Mouse (Mus musculus) embryo, embryonic 9.5 days (tissue): Measurements from ENCODE around the gene Ube2n.
"Not testable (repeated sequence)": the region's sequence is repeated elsewhere in the genome, so short reads cannot be mapped to it uniquely, and the experiment has no call there.

Experiments used
- DNase-seq: peaks from one replicate; pipeline ENCODE4 v3.0.0-alpha.2; 2017; ENCODE audit errors: extremely low spot score

Gene Ube2n

GRCm38 (mm10) chr10:95525037-95525675, 10.2 kb downstream of the Ube2n start:
- no peak for DNase-seq

GRCm38 (mm10) chr10:95525871-95526270, 10.9 kb downstream of the Ube2n start:
- DNase-seq = no peak

GRCm38 (mm10) chr10:95526495-95527122, 11.7 kb downstream of the Ube2n start:
- no peak for DNase-seq

- no peak for DNase-seq
Measured at GRCm38 (mm10) chr10:95530551-95531121, 15.7 kb downstream of the Ube2n start.

GRCm38 (mm10) chr10:95532916-95533315, 18.0 kb downstream of the Ube2n start:
- DNase-seq = no peak

- DNase-seq = no peak
Measured at GRCm38 (mm10) chr10:95533382-95533781, 18.4 kb downstream of the Ube2n start.

GRCm38 (mm10) chr10:95535399-95536221, 20.7 kb downstream of the Ube2n start:
- no peak for DNase-seq

- no peak for DNase-seq
Measured at GRCm38 (mm10) chr10:95536222-95536541, 21.2 kb downstream of the Ube2n start.

- no peak for DNase-seq
Measured at GRCm38 (mm10) chr10:95539260-95539659, 24.3 kb downstream of the Ube2n start.

- DNase-seq = no peak
Measured at GRCm38 (mm10) chr10:95539841-95540240, 24.9 kb downstream of the Ube2n start.

GRCm38 (mm10) chr10:95542916-95543315, 28.0 kb downstream of the Ube2n start:
- DNase-seq = no peak

- no peak for DNase-seq
Measured at GRCm38 (mm10) chr10:95543377-95543776, 28.4 kb downstream of the Ube2n start.

GRCm38 (mm10) chr10:95544004-95544403, 29.1 kb downstream of the Ube2n start:
- DNase-seq = no peak

- no peak for DNase-seq
Measured at GRCm38 (mm10) chr10:95544651-95545050, 29.7 kb downstream of the Ube2n start.

- no peak for DNase-seq
Measured at GRCm38 (mm10) chr10:95545051-95545450, 30.1 kb downstream of the Ube2n start.

GRCm38 (mm10) chr10:95546178-95546577, 31.2 kb downstream of the Ube2n start:
- no peak for DNase-seq

- DNase-seq = no peak
Measured at GRCm38 (mm10) chr10:95548154-95548826, 33.3 kb downstream of the Ube2n start.

- not testable (repeated sequence) for DNase-seq
Measured at GRCm38 (mm10) chr10:95549080-95549479, 34.1 kb downstream of the Ube2n start.

GRCm38 (mm10) chr10:95550506-95550905, 35.6 kb downstream of the Ube2n start:
- no peak for DNase-seq

- DNase-seq = no peak
Measured at GRCm38 (mm10) chr10:95551752-95552151, 36.8 kb downstream of the Ube2n start.

- DNase-seq = no peak
Measured at GRCm38 (mm10) chr10:95552326-95552725, 37.4 kb downstream of the Ube2n start.

- DNase-seq = no peak
Measured at GRCm38 (mm10) chr10:95555866-95556265, 40.9 kb downstream of the Ube2n start.
